Mouse (Mus musculus): ENCODE results near the gene E130309D02Rik.

DNA sequence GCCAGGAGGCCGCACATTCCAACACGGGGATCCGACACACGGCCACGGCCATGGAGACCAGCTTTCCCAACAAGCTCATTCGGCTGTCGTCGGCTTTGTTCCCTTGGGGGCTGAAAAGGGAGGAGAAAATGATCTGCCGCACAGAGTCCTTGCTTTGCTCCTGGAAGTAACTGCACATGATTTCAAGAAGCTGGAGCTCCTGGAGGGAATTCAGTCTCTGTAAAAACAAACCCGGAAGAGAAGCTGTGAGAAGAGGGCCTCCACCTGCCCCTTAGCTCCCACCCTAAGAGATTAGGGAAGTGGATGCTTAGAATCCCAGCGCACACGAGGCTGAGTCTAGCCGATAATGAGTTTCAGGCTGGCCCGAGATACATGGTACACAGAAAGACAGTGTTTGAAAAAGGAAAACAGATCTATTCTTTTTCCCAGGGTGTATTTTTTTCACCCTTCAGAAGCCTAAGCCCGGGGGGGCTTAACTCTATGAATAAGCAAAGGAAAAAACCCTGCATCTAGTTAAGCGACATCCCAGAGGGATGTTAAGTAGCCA lies 904 bp downstream of the E130309D02Rik start:
- TF ChIP-seq CTCF (IDR thresholded peaks at IDR 0.05; ENCODE audit: extremely low read depth, insufficient read depth, insufficient read length, insufficient replicate concordance) (no peak), POLR2A (IDR thresholded peaks at IDR 0.05; ENCODE audit: low read depth, low read length) (no peak)

All from spleen, adult 2 months (tissue).